Mouse (Mus musculus) G1E (cell line): ENCODE results near the gene Dnajb2.

ENCODE experiments used
- CTCF ChIP-seq: IDR thresholded peaks from 2 replicates; pipeline ENCODE4 v1.5.1; 2012; ENCODE audit warnings: low read depth, low read length, inconsistent platforms, mixed read lengths
- GATA1 ChIP-seq: IDR thresholded peaks from 2 replicates; pipeline ENCODE4 v1.6.1; 2012; ENCODE audit warnings: borderline replicate concordance, low read length, inconsistent platforms, mixed read lengths
- POLR2AphosphoS5 ChIP-seq: IDR thresholded peaks from 2 replicates; pipeline ENCODE4 v1.6.1; 2012; ENCODE audit warnings: low read depth, low read length, inconsistent platforms; ENCODE audit not compliant: insufficient replicate concordance
- TAL1 ChIP-seq: conservative IDR thresholded peaks from 2 replicates; pipeline ENCODE4 v1.6.1; 2012; ENCODE audit warnings: low read depth, low read length, inconsistent platforms, mixed read lengths

GRCm38 (mm10) chr1:75253029-75253428, 16.8 kb downstream of the Dnajb2 start:
- TF ChIP-seq POLR2AphosphoS5, result no peak
- TF ChIP-seq CTCF, result no peak
- no peak for TF ChIP-seq TAL1
- no peak for TF ChIP-seq GATA1
